Mouse (Mus musculus): Measurements from ENCODE around the gene Zmiz1.
A peak's percentile ranks its signal among the peaks of the same experiment; 100 is the strongest.

Zmiz1 gene

DNA sequence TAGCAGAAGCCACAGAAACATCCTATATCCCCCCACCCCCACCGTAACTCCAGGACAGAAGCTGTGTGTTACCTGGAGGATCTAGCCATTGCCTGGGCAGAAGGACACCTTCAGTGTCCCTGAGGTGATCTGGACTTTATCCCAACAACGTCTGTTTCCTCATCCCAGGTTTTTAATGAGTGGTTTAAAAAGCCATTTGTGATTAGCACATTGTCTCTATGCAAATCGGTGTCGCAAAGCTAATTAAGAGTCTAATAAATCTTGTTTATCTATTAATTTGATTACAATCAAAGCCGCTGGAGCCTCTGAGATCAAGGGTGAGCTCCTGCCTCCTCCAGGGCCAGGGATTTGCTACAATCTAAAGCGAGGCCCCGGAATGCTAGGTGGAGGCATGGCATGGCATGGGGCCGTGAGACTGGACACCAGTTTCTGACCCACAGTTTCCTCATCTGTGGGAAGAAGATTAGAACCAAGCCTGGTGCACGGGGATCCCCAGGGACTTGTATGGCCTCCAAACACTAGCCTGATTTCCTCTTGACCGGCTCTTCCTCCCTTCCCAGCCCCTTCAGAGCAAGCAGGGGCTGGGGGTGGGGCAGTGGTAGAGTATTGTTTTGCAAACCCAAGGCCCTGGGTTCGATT lies 180.3 kb downstream of the Zmiz1 start:
- DNase-seq (ENCODE audit: low spot score in 2 of 2), result no peak

DNA sequence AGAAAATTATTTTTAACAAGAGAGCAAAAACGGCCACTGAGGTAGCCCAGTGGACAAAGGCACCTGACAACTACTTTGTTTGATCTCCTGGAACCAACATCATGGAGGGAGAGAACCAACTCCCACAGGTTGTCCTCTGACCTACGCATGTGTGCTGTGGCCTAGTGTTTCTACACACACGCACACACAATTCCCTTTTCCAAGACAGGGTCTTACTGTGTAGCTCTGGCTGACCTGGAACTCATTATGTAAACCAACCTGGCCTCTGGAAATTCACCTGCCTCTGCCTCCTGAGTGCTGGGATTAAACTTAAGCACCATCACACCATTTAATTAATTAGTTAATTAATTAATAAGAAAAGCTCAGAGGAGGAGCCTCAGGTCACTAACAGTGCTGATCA lies 181.0 kb downstream of the Zmiz1 start:
- DNase-seq (ENCODE audit: low spot score in 2 of 2), result no peak

DNA sequence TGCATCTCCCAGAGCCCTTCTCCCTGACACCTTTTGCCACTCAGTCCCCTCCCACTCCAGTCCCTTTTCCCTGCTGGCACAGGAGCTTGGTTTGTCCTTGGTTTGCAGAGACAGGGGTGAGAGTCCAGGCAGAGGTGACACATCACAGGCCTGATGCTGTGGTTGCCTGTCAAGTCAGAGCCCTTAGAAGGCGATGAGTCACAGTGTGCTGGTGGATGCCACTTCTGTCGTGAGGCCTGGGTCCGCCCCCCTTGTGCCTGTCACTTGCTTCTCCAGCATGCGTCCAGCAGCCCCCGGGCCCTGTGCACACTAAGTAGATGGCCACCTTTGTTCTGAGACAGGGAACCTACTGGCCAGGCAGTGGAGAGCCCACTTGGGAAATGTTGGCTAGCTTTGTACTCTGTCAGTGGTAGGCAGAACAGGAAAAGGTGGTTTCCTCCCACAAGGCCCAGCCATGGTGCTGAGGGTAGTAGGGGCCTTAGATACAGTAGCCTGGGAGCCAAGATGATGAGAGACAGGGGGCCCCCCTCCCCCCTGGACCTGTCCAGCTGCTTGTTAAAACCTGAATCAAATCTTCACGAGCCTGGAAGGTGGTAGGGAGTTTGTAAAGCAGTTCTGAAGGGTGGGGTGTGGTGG lies 181.6 kb downstream of the Zmiz1 start:
- DNase-seq (ENCODE audit: low spot score in 2 of 2), result no peak

DNA sequence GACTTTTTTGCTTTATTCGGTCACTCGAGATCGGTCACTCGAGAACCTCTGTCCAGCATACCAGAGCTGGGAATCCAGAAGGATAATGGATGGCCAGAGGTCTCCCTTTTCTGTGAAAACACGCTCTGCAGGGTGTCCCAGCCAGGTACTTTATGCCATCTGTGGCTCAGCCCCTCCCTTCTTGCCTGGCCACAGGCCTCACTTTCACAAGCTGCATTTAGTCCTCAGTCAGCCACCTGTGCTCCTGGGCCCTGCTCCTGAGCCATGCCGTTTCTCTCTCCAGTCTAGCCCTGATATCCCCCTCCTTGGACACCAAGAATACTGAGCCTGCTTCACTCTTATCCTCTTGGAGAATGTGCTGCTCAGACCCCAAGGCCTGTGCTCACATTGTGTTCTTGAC lies 182.1 kb downstream of the Zmiz1 start:
- no peak for DNase-seq (ENCODE audit: low spot score in 2 of 2)

DNA sequence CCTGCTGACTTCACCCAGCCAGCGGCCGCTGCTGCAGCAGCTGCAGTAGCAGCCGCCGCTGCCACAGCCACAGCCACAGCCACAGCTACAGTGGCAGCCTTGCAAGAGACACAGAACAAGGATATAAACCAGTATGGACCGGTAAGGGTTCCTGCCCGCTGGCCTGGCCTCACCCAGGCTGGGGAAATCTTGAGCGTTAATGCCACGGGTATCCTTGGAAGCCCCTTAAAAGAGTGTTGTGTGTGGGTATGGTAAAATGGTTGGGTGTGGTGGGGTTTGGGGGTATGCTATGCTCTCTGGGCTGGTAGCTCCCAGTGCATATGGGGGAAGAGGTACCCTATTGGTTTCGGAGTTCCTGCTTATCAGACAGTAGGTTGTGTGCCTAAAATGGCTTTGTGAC lies 186.7 kb downstream of the Zmiz1 start:
- DNase-seq (ENCODE audit: low spot score in 2 of 2), result no peak

GRCm38 (mm10) chr14:25646161-25646621 lies 187.2 kb downstream of the Zmiz1 start:
- peak in 1 of 2 experiments; percentile 59 for DNase-seq (ENCODE audit: low spot score in 2 of 2)

GRCm38 (mm10) chr14:25651131-25651530 lies 192.1 kb downstream of the Zmiz1 start:
- DNase-seq (ENCODE audit: low spot score in 2 of 2), result no peak

DNA sequence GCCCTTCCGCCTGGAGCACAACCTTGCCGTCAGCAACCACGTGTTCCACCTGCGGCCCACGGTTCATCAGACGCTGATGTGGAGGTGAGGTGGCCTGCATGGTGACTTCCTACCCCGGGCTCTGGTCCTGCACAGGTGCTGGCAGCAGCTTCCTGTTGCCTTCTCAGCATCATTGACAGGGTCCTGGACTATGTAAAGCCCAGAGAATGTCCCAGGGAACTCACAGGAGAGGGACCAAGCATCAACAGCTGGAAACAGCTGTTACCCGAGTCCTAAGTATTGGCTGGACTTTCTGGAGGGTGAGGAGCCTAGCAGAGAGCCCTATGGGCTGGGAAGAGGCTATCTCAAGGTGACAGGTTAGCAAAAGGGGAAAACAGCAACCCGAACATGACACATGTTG lies 192.9 kb downstream of the Zmiz1 start:
- DNase-seq (ENCODE audit: low spot score in 2 of 2), result no peak

- DNase-seq (ENCODE audit: low spot score in 2 of 2), result no peak
Observed at GRCm38 (mm10) chr14:25654401-25655197, 195.6 kb downstream of the Zmiz1 start.

GRCm38 (mm10) chr14:25660661-25661060 lies 201.7 kb downstream of the Zmiz1 start:
- DNase-seq (ENCODE audit: low spot score in 2 of 2), result no peak

DNA sequence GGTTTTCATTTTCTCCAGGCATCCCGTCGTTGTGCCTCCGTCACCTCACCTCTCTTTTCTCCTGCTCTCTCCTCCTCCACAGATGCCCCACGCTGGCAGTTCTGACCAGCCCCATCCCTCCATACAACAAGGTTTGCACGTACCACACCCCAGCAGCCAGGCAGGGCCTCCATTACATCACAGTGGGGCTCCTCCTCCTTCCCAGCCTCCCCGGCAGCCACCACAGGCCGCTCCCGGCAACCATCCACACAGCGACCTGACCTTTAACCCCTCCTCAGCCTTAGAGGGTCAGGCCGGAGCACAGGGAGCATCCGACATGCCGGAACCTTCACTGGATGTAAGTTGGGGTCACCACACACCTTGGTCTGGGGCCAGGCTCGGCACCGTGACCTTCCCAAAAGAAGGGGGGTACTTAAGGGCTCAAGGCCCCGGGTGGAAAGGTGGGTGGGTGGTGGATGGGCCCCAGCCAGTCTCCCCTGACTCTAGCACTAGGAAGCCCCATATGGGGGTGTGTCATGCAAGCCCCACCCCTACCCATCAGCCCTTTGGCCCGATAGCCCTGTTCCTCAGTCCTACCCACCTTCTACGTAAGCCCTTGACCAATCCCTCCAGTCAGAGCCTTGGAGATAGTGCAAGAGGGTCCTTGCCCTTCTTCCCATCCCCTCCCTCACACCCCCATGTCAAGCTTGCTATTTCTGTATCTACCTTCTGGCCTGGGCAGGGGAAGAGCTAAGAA lies 202.4 kb downstream of the Zmiz1 start:
- DNase-seq (ENCODE audit: low spot score in 2 of 2), result no peak

DNA sequence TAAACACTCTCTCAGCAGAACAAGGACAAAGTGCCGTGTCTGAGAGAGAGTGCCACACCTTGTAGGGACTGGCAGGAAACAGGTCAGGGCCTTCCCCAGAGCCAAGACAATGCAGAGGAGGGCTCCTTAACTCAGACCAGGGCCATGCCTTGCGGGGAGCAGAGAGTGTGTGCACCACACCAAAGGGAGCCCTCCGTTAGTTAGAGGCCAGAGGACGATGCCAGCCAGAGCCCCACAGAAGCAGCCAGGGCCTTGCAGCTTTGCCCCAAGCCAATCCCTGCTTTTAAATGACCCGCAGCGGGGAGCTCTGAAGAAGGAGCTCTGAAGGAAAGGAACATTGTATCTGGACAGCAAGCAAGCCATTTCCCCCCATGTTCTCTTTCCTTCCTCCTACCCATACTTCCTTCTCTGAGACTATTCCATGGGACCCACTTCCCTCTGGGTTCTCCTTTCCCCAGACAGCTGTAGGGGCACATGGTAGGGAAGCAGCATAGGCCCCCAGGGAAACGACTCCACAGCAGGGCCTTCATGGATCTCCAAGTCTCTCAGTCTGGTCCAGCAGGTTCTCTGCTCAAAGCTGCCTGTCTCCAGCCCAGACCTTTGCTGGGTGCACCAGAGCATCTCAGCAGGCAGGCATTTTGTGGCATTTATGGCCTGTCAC lies 204.8 kb downstream of the Zmiz1 start:
- no peak for DNase-seq (ENCODE audit: low spot score in 2 of 2)

DNA sequence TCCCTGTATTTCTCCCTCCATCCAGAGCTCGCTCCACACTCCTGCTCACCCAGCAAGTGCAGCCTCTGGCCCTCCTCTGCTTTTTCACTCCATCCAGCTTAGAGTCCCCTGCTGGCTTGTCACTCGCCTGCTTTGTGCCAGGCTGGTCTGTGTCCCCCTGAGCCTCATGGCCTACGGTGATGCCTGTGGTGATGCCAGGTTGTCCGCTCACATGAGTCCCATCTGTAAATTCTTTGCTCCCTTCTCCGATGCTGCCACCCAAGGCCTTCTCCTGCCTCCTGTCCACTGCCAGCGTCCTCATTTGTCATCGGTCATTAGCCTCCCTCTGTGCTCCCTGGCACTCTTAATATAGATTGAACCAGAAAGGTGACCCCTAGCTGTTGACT lies 205.3 kb downstream of the Zmiz1 start:
- no peak for DNase-seq (ENCODE audit: low spot score in 2 of 2)

DNA sequence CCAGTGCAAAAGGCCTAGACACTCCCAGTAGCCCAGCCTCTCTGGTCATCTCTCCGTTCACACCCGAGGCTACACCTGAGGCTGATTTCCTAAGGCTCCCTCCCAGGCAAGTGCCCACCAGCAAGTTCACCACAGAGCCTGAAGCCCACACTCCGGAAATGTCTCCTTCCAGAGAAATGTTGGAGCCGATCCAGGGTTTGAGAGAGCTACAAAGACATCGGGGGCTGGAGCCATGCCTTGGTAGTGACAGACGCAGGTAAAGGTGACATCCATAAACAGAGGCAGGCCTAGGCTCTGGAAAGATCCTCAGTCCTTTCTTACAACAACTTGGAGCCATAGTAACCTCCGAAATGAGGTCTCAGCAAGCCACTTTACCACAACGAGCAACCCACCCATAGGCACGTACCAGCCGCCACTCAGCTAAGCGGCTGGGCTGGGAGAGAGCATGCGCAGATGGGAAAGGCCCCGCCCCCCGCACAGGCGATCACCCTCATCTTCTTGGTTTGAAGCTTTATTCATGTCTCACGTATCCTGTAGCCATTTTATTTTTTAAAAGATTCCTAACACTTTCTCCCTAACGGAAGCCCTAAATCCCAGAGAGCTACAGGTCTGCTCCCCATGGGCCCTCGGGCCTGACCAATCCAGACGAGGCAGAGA lies 206.5 kb downstream of the Zmiz1 start:
- DNase-seq (ENCODE audit: low spot score in 2 of 2), result no peak

GRCm38 (mm10) chr14:25666668-25667376 lies 207.8 kb downstream of the Zmiz1 start:
- no peak for DNase-seq (ENCODE audit: low spot score in 2 of 2)

GRCm38 (mm10) chr14:25667587-25667986 lies 208.6 kb downstream of the Zmiz1 start:
- DNase-seq (ENCODE audit: low spot score in 2 of 2), result no peak

DNA sequence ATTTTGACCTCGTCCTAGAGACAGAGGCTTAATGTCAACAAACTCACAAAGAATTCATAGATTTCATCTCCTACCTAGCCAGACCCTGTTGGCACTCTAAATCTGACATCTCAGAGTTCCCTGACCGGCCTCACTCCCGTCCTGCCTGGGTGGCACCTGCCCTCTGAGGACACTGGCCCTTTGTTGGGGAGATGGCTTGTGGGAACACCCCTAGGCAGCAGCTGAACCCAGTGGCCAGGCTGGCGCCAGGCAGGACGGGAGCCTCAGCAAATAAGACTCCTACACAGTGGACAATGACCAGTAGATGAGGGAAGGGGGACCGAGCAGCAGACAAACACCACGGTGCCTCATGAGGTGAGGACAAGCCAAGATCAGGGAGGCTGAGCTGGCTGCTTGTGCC lies 220.6 kb downstream of the Zmiz1 start:
- DNase-seq (ENCODE audit: low spot score in 2 of 2), result no peak

DNA sequence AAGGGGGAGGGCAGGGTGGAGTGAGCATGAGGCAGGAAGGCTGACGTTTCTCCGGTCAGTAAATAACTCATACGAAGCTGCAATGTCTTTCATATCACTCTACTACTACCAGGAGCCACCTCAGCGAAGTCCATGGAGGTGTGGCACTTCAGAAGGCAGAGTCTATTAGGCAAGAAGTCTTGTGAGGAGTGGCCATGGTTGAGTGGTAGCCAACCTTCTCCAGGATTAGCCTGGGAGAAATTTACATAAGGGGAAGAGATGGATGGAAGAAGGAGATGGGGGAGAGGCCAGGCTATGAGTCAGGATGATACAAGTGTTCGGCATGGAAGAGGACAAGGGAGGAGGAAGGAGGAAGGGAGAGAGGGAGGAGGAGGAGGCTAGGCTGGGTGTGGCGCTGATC lies 223.0 kb downstream of the Zmiz1 start:
- DNase-seq (ENCODE audit: low spot score in 2 of 2), result no peak

DNA sequence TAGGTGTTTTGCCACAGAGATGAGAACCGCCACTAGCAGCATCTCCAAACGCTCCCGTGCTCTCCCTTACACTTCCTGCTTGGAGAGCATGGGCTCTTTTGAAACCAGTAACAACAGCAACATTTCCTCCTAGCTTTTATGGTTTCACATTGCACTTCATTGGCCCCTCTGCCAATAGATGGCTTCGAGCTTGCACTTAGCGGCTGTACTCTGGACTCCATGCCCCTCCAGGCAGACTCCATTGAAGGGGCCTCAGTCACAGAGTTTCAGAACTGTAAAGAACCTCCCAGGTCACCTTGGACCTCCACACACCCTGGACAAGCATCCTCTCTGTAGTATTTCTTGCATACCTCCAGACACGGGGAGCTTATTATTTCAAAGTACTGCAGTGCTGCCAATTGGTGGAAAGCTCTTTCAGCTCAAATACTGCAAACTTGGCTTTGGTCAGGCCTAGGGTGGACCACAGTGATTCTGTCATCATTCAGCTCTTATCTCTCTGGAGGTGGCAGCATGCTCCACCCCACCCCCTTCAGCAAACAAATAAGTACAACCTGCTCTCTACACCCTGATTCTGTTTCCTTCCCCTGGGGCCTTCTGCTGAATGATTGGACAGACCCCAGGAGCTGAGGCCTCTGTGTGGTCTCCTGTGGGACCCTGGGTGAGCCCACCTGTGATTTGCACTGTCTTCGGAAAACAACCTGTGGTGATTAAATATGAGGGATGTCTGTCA lies 227.4 kb downstream of the Zmiz1 start:
- no peak for DNase-seq (ENCODE audit: low spot score in 2 of 2)

Measured in frontal cortex, postnatal 14 days (tissue).